Mouse (Mus musculus) megakaryocyte-erythroid progenitor cell, adult 5-6 weeks (primary cell): ENCODE measurements around the gene Tmem143. TPM values are rescaled to one million over a fixed set of nuclear protein-coding genes. Genes with fewer than 3 reads are reported as not detected.
"Not testable (repeated sequence)": the region's sequence is repeated elsewhere in the genome, so short reads cannot be mapped to it uniquely, and the experiment has no call there.

Experiments
- ATAC-seq: replicated peaks from 2 replicates; pipeline ENCODE4 v1.8.0; 2016; ENCODE audit warnings: mild to moderate bottlenecking, inconsistent platforms; ENCODE audit not compliant: severe bottlenecking, poor library complexity, low FRiP score, low TSS enrichment
- total RNA-seq, 2 experiments: library from RNA; stranded (forward) in 1 of 2; stranded (reverse) in 1 of 2; fragments of 200-1000, 215-1000 nt in 1 of 2; fragments of >200 nt in 1 of 2; fragmentation: Nextera tagmentation in 1 of 2; gene quantifications; 2 replicates each; pipeline ENCODE4 v1.2.3; 2014 to 2017

Tmem143 gene
- total RNA-seq (2014; fragmentation: Nextera tagmentation) (9.1 and 10.3 TPM in 2 replicates), total RNA-seq (2017) (7.3 and 11.3 TPM in 2 replicates)

DNA sequence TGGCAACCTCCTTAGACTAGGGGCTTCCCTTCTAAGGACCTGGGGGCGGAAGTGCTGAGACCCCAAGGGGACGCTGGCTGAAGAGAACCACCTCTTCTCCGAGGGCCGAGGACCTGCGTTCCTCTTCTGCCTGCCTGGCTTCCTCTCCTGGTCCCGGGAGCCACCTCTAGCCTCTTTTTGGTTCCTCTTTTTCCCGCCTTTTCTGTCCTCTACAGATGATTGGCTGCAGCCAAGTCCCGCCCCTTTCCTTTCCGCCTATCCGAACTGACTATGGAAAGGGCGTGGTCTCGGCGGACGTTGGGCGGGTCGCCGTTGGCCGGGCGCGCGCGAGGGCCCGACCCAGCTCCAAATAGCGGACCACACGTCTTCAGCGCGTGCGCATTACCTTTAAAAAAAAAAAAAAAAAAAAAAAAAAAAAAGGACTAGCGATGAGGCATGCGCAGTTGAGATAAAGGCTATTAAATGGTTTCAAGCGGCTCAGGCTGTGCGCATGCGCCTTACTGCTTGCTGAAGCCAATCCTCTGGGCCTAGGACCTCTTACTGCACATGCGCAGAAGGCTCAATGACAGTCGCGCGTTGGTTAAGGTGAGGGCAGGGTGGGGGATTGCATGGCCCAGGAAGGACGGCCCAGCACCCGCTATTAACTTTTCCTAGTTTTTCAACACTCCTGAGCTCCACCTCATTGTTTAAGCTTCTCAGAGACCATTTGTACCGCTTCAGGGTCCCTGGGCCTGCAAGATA lies at the start of gene Tmem143, which contains the start of gene Syngr4:
Gene Tmem143 (plus strand): TSS at position 425 of the 741 bp plus-strand sequence.
Gene Syngr4 (minus strand): TSS at position 198 of the 741 bp plus-strand sequence.
- peak; percentile 82 for ATAC-seq

GRCm38 (mm10) chr7:45848447-45849027 lies 48.2 kb upstream of the Tmem143 start:
- ATAC-seq = no peak

DNA sequence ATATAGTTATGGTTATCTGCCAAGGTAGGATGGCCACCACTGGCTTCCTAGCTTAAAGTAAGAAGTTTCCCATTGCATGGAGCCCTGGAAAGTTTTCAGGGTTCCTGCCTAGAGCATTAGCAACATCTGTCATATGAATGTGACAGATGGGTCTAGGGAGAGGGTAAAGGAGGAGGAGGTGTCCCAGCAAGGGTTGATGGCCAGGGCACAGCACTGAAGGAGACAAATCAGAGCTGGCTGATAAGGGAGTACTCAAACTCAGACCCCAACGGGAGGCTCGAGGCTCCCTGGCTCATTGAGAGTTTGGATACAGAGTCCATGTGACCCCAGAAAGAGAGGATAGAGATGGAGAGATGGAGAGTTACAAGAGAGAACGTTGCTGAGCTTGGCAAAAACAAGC lies 46.1 kb upstream of the Tmem143 start:
- no peak for ATAC-seq

GRCm38 (mm10) chr7:45853089-45853488 lies 43.7 kb upstream of the Tmem143 start:
- ATAC-seq = no peak

- peak; percentile 39; the same call in 1 of the 2 replicates for ATAC-seq
These were observed 39.5 kb upstream of the Tmem143 start for GRCm38 (mm10) chr7:45856950-45857901.

GRCm38 (mm10) chr7:45859008-45859407 lies 37.7 kb upstream of the Tmem143 start:
- no peak for ATAC-seq

GRCm38 (mm10) chr7:45862804-45863203 lies 33.9 kb upstream of the Tmem143 start:
- no peak for ATAC-seq

GRCm38 (mm10) chr7:45864435-45864834 lies 32.3 kb upstream of the Tmem143 start:
- no peak for ATAC-seq

DNA sequence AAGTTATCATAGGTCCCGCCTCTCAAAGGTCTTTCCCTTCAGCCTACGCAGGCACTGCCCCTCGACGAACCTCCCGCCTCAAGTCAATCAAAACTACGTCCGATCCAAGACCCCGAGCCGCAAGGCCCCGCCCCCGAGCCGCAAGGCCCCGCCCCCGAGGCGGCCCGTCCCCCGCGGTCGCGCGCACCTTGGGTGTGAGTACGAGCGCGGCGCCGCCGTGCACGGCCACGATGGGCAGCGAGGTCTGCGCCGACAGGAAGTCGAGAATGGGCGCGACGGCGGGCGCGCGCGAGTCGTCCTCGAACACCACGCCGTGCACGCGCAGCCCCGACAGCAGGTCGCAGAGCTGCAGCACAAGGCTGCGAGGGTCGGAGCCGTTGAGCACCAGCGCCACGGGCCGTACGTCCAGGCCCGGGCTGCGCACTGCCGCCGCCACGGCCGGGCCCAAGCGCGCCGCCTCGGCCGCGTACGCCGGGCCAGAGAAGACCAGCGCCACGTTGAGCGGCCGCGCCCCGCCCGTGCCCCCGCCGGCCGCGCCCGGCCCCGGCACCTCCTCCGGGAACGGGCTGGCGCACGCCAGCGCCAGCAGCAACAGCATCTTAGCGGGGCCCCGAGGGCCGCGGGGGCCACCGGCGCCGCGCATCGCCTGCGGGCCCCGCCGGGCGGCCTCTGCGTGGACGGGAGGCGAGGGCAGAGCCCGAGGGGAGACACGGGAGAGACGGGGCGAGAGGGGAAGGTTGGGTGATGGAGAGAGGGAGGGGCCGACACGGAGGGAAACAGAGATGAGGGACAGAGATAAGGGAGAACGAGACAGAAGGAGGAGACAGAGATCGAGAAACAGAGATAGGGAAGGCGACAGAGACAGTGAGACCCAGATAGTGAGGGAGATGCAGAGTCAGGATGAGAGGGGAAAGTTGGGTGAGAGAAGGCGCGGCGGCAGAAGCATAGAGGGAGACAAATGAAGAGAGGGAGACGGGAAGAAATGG lies 30.5 kb upstream of the Tmem143 start:
- ATAC-seq = peak; percentile 56

GRCm38 (mm10) chr7:45867871-45868270 lies 28.9 kb upstream of the Tmem143 start:
- no peak for ATAC-seq

- no peak for ATAC-seq
These were observed 27.6 kb upstream of the Tmem143 start for GRCm38 (mm10) chr7:45869107-45869670.

DNA sequence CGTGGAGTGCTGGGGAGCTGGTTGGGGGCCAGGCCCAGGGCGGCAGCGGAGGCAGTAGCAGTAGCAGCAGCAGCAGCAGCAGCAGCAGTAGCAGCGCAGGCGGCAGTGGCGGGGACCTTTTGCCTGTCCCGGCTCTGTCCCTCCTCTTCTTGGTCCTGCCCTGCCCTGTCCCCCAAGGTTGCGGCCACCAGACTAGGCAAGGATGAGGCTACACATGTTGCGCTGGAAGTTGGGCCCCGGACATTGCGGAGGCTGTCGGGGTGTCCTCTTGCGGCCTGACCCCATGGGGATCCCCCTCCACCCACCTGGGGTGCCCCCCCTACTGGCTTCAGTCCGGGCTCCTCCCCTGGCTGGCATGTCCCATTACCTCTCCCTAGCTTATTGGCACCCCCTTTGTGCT lies 27.0 kb upstream of the Tmem143 start:
- ATAC-seq = no peak

- ATAC-seq = no peak
These were observed 26.3 kb upstream of the Tmem143 start for GRCm38 (mm10) chr7:45870282-45871058.

DNA sequence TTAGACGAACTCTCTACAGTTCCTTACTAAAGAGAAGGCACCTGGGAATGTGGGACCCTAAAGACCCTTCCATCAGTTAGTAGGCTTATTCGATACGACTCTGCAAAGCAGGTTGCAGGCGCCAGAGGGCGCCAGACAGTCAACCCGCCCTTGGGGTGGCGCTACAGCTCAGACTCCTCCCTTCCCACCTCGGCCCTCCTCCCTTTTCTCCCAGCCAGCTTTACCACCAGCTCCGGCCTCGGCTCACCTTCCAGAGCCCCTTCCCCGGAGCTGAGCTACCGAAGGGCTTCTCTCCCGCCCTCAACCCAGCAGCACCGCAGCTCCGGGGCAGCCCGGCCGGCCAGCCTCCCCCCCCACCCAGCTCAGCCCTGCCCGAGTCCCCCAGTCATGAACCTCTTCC lies 24.1 kb upstream of the Tmem143 start, which contains the start of gene Kdelr1:
Gene Kdelr1 (plus strand): TSS at position 149 of the 400 bp plus-strand sequence.
- ATAC-seq = peak; percentile 73

DNA sequence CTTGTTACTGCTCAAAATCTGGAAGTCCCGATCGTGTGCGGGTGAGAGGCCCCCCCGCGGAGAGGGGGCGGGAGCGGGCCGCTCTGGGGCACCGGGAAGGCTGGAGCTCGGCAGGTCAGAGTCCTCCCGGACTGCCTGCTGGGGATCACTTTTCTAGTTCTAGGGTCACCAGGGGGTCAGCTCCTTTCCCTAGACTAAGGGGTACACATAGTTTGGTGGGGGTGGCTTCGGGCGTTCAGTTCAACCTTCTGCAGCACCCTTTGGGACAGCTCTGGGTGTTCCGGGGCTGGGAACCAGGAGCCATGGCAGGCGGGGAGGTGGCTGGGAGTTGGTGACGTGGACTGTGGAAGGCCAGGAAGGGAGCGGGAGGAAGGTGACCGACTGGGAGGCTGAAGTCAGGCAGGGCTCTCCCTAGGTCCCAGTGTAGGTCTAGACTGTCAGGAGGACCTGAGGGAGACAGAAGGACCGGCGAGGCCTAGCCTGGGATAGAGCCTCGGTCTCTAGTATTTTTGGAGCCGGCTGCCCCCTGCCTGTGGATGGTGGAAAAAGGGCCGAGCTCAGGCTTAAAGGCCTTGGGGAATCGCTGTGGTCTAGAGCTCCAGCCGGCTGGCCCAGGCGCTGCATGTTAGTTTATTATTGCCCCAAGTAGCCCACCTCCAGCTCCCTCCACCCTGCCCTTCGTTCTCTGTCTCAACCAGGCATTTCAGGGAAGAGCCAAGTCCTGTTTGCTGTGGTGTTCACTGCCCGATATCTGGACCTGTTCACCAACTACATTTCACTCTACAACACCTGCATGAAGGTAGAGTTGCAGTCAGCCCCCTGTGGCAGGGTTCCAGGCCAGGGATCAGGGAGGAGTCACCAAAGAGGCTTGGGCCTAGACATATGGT lies 23.4 kb upstream of the Tmem143 start:
- peak; percentile 39 for ATAC-seq

- ATAC-seq = no peak
These were observed 19.8 kb upstream of the Tmem143 start for GRCm38 (mm10) chr7:45876895-45877294.

- ATAC-seq = not testable (repeated sequence)
These were observed 18.5 kb upstream of the Tmem143 start, which contains the start of gene Grin2d for GRCm38 (mm10) chr7:45878278-45878677. TSS of gene Grin2d (minus strand) at chr7:45878378.
